ENCODE assay signal across 8 mouse cellular contexts in genomic region chr19:10277759-10278158, GRCm38 (mm10). TPM values are rescaled to one million over a fixed set of nuclear protein-coding genes. Genes with fewer than 3 reads are reported as not detected.
DNase-seq lines count a peak whose midpoint lies in the region; ATAC-seq and TF ChIP-seq lines count a peak whose summit lies in the region.

No protein-coding gene starts in this region.

- DNase-seq in ovary, adult 18-20 months (ENCODE audit: low spot score): peak; percentile 51
- DNase-seq in ovary, postnatal 10 days (ENCODE audit: low spot score): no peak
- DNase-seq in forebrain, postnatal 0 days: no peak
- no peak for DNase-seq in limb, embryonic 11.5 days (ENCODE audit: low spot score)
- no peak for DNase-seq in T-cell, adult 2 months (ENCODE audit: low spot score)

- WGBS in forebrain, postnatal 0 days: 36% methylated on average over 5 of the region's 5 CpGs
- 9% methylated on average over 5 of the region's 5 CpGs for WGBS in limb, embryonic 11.5 days
- 15% methylated on average over 5 of the region's 5 CpGs for WGBS in small intestine, adult 2 months

- peak overlapping the region; percentile 35; the same call in 1 of the 2 replicates for H3K27ac ChIP-seq in forebrain, postnatal 0 days (ENCODE audit: low read depth, low read length)
- no peak overlapping the region for H3K27ac ChIP-seq in limb, embryonic 11.5 days (replicated peaks; ENCODE audit: low read depth, low read length)
- peak overlapping the region; percentile 94 for H3K27ac ChIP-seq in small intestine, adult 2 months (ENCODE audit: insufficient read depth, low read depth, low read length)

- peaks cover 15% of the 10 kb centered on the region for H3K4me1 ChIP-seq in forebrain, postnatal 0 days (ENCODE audit: insufficient read depth)
- peaks cover 42% of the 10 kb centered on the region for H3K4me1 ChIP-seq in limb, embryonic 11.5 days (ENCODE audit: control insufficient read depth, insufficient read depth, low read length)
- peaks cover 42% of the 10 kb centered on the region for H3K4me1 ChIP-seq in small intestine, adult 2 months (ENCODE audit: control insufficient read depth, insufficient read depth, insufficient read length, low read length)

- H3K27me3 ChIP-seq in forebrain, postnatal 0 days (ENCODE audit: insufficient read depth, low read length): no peaks in the 10 kb centered on the region
- 0 out of 2 replicates have a peak, but pooled peaks cover 2% of the 10 kb centered on the region for H3K27me3 ChIP-seq in limb, embryonic 11.5 days (ENCODE audit: control insufficient read depth, insufficient read depth, low read length)
- H3K27me3 ChIP-seq in small intestine, adult 2 months (ENCODE audit: control insufficient read depth, insufficient read depth, low read length): no peaks in the 10 kb centered on the region

- H3K9ac ChIP-seq in forebrain, postnatal 0 days: peak overlapping the region; percentile 32; the same call in 1 of the 2 replicates
- H3K9ac ChIP-seq in limb, embryonic 11.5 days (ENCODE audit: low read length): no peak overlapping the region

- TF ChIP-seq CTCF in forebrain, postnatal 0 days (IDR thresholded peaks at IDR 0.05; ENCODE audit: low read depth): no peak
- no peak for TF ChIP-seq CTCF in small intestine, adult 2 months (IDR thresholded peaks at IDR 0.05; ENCODE audit: extremely low read depth, insufficient read length, insufficient replicate concordance, low read depth, low read length)

- peak; percentile 49; the same call in 1 of the 2 replicates for TF ChIP-seq POLR2A in small intestine, adult 2 months (IDR thresholded peaks at IDR 0.05; ENCODE audit: low read depth, low read length)

- H3K36me3 ChIP-seq in forebrain, postnatal 0 days (ENCODE audit: insufficient read depth): no peaks in the 10 kb centered on the region
- H3K36me3 ChIP-seq in limb, embryonic 11.5 days (ENCODE audit: control insufficient read depth, insufficient read depth, low read length): no peaks in the 10 kb centered on the region
- no peaks in the 10 kb centered on the region for H3K36me3 ChIP-seq in small intestine, adult 2 months (ENCODE audit: control insufficient read depth, insufficient read depth, low read length)

- no peak for ATAC-seq in forebrain, postnatal 0 days
- ATAC-seq in limb, embryonic 11.5 days (ENCODE audit: insufficient number of reproducible peaks, low FRiP score, low TSS enrichment, low read depth): no peak
- ATAC-seq in frontal cortex, adult (ENCODE audit: low TSS enrichment): no peak
- ATAC-seq in cerebellum, adult (ENCODE audit: insufficient number of reproducible peaks, low FRiP score, low TSS enrichment): no peak

- H3K4me3 ChIP-seq in forebrain, postnatal 0 days (ENCODE audit: low read depth, low read length): no peak overlapping the region
- no peak overlapping the region for H3K4me3 ChIP-seq in limb, embryonic 11.5 days (ENCODE audit: low read depth, low read length)
- peak overlapping the region; percentile 44 for H3K4me3 ChIP-seq in small intestine, adult 2 months (ENCODE audit: low read depth, low read length)

- H3K4me2 ChIP-seq in forebrain, postnatal 0 days (ENCODE audit: low read depth): no peak overlapping the region
- peak overlapping the region; percentile 19; the same call in 1 of the 2 replicates for H3K4me2 ChIP-seq in limb, embryonic 11.5 days (ENCODE audit: low read depth, severe bottlenecking)

- H3K9me3 ChIP-seq in forebrain, postnatal 0 days (ENCODE audit: low read length): no peaks in the 10 kb centered on the region
- H3K9me3 ChIP-seq in limb, embryonic 11.5 days (ENCODE audit: control insufficient read depth, low read length): no peaks in the 10 kb centered on the region

RNA-seq across cellular contexts. Expression of gene Dagla, which starts 26.9 kb away (rescaled TPM):
- total RNA-seq in forebrain, postnatal 0 days (2014; rRNA removed): 17.4 and 21.8 TPM in 2 replicates
- polyA plus RNA-seq in forebrain, postnatal 0 days (2015; fragmentation: Nextera tagmentation; extraction: Ambion mirVana): 8.2 and 11.2 TPM in 2 replicates
- polyA plus RNA-seq in limb, embryonic 11.5 days (2014; fragmentation: Nextera tagmentation; extraction: Ambion mirVana): 1.3 and 1.4 TPM in 2 replicates
- 5.6 and 8.7 TPM in 2 replicates for polyA plus RNA-seq in small intestine, adult 2 months (2012; rRNA removed)

RNA-seq across cellular contexts. Expression of gene Myrf, which starts 37.2 kb away (rescaled TPM):
- total RNA-seq in forebrain, postnatal 0 days (2014; rRNA removed): 0.54 and 0.81 TPM in 2 replicates
- polyA plus RNA-seq in forebrain, postnatal 0 days (2015; fragmentation: Nextera tagmentation; extraction: Ambion mirVana): 0.20 and 0.47 TPM in 2 replicates
- polyA plus RNA-seq in limb, embryonic 11.5 days (2014; fragmentation: Nextera tagmentation; extraction: Ambion mirVana): 4.4 and 4.6 TPM in 2 replicates
- 58.3 and 65.5 TPM in 2 replicates for polyA plus RNA-seq in small intestine, adult 2 months (2012; rRNA removed)

Comparison
In these comparisons a context has a peak if more than half of its experiments do, and no peak if none do; other contexts are left out.
1. RNA of gene Myrf, which starts 37.2 kb away (polyA plus RNA-seq): 58.3 to 65.5 TPM in small intestine, adult 2 months; 4.4 to 4.6 TPM in limb, embryonic 11.5 days and 0.20 to 0.47 TPM in forebrain, postnatal 0 days; every median in the first group is over 10 times any median in the second.